Mouse (Mus musculus) spleen, postnatal 10 days (tissue): ENCODE data around the gene Dimt1.
"Not testable (repeated sequence)": the region's sequence is repeated elsewhere in the genome, so short reads cannot be mapped to it uniquely, and the experiment has no call there.

ENCODE experiments used
- DNase-seq, 2 experiments: peaks; one replicate each; pipeline ENCODE4 v3.0.0; 2021 to 2022; ENCODE audit warnings: low spot score in 2 of 2

Dimt1 gene

DNA sequence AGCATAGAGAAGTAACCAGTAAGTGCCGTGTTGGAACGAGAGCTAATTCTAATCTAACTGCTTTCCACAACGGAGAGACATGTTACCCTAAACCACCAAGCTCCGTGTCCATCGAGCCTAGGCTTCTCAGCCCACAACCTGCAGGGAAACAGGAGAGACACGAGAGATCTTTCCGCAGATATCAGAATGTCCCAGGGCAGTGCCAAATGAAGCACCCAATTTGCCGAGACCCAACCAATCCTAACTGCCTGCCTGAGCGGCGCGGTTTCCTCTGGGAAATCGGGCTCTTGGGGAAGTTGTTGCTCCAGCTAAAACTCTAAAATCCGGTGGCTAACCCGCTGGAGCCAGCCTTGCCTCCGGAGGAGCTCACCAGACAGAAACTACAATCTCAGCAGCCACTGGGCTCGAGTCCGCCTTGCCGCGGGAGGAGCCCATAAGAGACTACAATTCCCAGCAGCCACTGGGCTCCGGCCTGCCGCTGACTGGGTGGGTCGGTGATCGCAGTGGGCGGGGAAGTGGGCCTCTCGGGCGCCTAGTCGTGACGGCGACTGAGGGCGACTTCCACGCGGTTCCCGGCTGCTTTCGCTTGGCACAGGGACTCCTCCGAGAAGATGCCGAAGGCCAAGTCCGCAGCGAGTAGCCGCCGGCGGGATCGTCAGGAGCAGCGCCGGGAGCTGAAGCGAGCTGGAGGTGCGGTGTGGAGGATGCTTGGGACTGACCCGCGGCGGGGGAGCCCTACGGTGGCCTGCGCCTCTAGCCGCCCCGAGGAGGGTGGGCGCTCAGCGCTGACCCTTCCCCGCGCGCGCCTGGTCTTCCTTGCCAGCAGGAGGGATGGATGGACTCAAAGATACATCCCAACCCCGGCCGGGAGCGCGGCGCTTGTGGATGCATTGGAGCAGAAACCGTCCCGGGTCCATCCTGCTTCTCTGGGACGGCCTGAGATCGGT lies at the start of gene Dimt1:
TSS of gene Dimt1 (plus strand) at position 534 of the 947 bp plus-strand sequence.
- peak; percentile 87 to 96 for DNase-seq

DNA sequence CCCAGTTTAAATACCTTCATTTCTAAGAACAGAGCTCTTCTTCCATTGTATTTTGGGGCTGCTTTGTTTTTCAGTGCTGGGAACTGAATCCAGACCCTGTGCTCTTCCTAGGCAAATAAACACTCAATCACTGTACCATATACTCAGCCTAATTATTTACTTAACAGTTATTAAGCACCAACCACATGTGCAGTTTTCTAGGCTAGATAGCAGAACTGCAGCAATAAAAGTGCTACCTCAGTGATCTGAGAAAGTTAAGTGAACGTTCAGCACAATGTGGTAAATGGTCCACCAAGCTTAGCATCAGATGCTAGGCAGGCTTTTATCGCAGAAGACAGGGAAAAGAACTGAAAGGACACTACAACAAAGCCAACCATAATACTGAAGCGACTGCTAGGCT lies 42.3 kb upstream of the Dimt1 start:
- no peak for DNase-seq

DNA sequence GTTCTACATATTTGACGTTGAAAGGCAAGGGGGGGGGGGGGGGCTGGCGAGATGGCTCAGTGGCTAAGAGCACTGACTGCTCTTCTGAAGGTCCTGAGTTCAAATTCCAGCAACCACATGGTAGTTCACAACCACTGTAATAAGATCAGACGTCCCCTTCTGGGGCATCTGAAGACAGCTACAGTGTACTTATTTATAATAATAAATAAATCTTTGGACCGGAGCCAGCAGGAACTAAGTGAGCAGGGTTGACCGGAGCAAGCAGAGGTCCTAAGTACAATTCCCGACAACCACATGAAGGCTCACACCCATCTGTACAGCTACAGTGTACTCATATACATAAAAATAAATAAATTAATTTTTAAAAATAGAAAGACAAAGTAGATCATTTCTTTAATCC lies 41.8 kb upstream of the Dimt1 start:
- DNase-seq = not testable (repeated sequence)

DNA sequence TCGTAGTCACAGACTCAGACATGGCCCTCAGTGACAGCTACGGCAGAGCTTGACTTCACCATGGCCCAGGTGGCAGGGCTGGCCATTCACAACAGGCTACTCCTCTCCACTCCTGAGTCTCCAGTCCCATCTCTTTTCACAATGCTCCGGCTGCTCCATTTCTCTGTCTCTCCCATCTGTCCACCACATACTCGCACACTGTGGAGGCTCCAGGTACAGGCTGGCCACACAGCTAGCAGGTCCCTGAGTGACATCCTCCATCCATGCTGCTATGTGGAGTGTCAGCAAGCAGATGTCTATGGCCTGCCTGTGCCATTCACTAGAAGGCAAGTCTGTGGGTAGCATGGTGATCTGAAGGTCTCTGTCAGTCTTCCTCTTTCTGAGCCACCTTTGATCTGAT lies 39.7 kb upstream of the Dimt1 start:
- DNase-seq = no peak

DNA sequence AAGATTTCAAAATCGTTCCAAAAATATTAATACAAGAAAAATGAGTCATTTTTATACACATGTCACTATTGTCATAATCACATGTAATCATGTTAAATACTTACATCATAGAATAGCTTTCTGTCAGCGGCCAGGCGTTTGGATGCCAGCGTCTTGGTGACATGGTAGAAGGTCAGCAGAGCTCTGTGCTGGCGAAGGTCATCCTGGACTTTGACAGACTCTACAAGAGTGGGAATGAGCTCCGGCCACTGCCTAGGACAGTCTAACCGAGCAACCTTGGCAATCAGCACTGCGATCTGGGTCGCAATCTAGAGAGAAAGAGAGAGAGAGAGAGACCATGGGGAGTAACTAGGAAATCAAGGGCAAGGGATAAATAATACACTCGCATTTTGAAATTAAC lies 36.8 kb upstream of the Dimt1 start:
- no peak for DNase-seq

DNA sequence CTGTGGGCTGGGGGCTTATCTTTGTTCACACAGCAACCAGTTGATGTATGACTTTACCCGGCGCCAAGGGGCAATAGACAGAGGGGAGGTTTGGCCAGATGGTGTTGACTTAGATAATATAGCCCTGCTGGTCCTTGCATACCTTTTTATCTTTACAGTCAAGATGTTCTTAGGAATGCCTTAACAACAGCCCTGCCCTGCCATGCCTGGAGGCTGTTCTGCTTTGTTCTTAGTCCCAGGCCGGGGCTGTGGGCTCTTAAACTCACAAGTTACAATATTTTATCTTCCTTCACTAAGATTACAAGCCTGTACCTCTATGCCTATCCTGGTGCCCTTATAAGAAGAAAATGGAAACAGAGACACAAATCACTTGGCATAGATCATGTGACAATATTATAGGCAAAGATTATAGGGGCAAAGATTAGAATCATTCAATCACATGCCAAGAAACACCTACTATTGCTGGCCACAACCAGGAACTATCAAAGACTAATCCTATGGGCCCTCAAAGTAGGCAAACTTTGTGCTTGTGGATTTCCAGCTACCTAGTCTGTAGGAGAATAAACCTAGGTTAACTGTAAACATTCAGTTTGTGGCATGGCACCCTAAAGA lies 33.7 kb upstream of the Dimt1 start:
- DNase-seq = no peak

DNA sequence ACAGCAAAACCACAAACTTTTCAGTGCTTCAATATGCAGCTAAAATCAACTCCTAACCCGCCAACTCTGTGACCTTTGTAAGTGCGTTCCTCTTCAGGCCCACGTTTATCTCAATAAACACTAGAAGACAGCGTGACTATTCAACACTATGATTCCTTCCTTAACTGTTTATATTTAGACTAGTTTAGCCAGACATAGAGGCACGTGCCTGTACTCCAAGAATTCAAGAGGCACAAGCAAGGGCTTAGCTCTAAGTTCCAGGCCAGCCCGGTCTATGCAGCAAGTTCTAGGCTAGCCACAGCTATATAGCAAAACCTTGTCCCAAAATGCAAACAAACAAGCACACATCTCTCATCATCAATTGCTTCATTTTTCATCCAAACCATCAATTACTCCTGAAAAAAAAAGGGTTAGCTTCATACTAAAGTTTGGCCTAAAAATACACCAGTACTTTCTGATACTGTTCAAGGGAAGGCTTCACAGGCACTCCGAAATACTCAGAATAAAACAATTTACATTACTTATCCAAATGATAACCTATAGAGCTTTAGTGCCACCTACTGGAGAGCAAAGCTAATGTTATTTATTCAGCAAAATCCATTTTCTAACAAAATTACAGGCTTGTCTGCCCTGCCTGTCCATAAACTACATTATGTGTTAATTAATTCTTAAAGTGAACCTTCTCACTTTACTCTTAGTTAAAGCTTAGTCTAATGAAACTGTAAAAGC lies 28.4 kb upstream of the Dimt1 start:
- DNase-seq = no peak

DNA sequence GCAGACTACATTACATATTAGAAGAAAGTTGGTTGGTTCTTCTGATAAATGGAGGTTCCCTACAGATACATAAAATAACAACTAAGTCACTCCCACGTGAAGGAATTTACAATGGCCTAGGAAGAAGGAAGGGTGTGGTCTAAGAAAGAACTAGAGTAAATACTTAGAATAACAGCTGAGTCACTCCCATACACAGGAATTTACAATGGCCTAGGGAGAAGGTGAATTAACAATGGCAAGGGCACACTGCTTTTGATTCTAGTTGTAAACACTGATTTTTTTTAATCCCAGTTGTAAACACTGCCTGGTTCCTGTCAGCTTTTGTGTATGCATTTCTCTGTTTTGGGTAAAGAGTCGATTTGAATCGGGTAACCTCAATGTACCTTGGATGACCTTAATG lies 21.0 kb upstream of the Dimt1 start:
- not testable (repeated sequence) for DNase-seq

DNA sequence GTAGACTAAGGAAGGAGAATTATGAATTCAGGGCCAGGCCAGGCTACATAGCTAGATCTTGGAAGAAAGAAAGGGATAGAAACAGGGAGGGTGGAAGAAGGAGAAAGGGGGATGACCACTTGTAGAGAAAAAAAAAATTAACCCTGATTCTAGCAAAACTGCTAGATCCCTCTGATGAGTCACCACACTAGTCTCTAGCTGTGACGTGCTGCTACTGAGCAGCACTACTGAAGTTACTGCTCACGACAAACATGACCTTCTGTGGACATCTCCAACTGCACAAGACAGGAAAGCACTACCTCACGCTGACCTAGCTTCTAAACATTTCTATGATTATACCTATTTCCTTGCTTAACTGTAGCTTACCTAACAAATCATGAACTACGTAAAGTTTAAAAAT lies 18.6 kb upstream of the Dimt1 start:
- no peak for DNase-seq

DNA sequence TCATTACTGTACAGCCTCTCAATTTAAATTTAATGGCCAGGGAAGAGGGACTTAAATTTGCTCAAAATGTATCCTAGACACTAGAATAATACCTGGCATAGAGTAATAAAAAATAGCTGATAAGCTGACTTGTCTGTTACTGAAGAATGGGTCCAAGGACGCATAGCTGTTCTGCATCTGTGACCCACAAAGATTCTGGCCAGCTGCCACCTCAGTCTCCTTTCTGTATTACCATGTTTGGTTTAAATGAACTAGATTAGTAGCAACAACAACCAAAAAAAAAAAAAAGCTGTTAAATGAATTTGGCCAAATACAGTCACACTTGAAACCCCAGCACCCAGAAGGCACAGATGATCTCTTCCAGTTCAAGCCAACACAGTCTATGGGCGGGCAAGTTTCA lies 17.7 kb upstream of the Dimt1 start:
- no peak for DNase-seq

DNA sequence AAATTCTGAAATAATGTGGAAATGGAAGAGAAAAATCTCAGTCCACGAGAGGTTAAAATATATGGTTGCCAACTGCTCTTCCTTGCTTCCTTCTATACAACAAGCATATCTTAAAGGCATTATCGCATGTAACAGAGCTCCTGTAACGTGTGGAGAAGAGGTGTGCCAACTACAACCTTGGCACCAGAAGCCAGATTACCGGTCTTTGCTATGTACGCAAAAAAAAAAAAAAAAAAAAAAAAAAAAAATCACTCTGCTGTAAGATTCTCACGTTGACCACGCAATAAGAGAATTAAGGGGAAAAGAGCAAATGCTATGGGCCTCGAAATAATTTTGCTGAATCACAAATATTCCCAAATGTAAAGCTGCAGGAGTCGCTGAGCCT lies 11.1 kb upstream of the Dimt1 start:
- DNase-seq = no peak

DNA sequence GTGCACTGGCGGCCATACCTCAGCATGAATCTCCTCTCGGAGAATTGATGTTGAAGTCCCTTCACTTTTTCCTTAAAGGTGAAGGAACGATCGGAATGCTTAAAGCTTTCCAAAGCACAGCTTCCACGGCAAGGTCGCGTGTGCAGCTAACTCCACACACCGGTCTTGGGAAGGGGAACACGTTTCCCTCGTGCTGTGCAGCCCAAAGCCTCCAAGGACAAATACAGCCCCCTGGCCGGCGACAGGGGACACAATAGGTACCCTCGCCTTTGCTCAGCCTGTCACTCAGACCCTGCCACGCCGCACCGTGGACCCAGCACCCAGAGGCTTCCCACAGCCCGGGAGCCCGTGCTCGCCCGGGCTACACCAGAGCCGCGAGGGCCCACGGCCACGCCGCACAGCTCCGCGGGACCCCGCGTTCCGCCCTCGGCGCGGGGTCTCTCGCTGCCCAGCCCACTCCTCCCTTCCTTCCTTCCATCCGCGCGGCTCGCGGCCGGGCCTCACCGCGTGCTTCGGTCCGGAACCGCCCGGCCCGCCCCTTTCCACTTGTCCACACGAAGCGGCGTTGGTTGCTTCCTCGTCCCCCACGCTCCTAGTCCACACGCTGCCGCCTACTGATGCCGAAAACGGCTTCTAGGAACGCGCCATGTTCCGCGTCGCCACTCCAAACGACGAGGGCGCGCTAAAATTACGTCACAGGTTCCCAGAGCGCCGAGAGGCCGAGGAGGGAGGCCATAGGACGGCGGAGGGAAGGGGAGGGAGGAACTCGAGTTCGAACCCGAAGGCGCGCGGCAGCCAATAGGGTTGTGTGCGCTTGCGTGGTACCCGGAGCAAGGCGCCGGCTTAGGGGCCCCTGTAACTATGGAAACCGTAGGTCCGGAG lies 10.4 kb upstream of the Dimt1 start, which contains the start of gene Ipo11:
TSS of gene Ipo11 (minus strand) at position 703 of the 882 bp plus-strand sequence.
- peak; percentile 79 to 95 for DNase-seq

DNA sequence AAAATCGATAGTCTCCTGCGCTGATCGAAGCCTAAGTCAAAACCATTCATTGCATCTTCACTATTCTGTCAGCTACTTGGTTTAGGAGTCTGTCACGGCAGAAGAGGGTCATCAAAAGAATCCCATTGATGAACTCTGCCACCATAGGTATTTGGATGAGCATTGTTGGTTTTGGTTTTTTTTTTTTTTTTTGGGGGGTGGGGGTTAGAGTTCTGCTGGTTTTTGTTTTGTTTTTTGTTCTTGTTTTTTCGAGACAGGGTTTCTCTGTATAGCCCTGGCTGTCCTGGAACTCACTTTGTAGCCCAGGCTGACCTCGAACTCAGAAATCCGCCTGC lies 9.8 kb upstream of the Dimt1 start:
- DNase-seq = no peak

DNA sequence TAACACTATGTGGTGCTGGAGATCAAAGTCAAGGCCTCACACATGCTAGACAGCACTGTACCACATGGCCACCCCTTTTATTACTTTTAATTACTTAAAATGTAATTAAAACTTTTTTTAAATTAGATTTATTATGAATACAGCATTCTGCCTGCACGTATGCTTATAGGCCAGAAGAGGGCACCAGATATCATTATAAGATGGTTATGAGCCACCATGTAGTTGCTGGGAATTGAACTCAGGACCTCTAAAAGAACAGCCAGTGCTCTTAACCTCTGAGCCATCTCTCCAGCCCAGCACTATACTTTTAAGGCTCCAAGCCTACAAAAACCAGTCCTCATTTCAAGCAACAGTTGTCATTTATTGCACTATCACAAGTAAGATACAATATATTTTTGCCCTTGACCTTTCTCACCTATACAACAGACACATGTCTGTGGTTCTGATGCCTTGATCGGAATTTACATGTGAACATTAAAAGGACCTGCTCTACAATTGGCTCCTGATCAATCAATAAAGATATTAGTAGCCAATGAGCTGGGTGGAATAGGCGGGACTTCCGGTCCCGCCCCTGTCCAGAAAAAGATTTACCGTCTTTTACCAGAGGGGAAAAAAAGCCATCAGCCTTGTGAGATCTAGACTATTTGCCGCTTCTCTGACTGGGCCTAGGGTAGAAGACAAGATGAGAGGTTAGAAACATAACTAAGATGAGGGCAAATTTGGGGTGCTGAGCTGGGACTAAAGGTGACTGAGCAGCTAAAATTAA lies 5.5 kb upstream of the Dimt1 start:
- no peak for DNase-seq

DNA sequence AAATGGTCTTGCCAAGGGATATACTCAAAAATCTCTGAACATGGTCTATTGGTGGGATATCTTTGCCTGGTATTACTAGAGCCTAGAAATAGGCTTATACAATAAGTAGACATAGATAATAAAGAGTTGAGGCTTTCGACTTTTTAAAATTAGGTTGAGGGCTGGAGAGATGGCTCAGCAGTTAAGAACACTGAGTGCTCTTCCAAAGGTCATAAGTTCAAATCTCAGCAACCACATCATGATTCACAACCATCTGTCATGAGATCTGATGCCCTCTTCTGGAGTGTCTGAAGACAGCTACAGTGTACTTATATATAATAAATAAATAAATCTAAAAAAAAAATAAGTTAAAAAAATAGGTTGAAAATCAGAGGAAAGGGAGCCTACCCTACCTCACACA lies 4.2 kb upstream of the Dimt1 start:
- no peak for DNase-seq

DNA sequence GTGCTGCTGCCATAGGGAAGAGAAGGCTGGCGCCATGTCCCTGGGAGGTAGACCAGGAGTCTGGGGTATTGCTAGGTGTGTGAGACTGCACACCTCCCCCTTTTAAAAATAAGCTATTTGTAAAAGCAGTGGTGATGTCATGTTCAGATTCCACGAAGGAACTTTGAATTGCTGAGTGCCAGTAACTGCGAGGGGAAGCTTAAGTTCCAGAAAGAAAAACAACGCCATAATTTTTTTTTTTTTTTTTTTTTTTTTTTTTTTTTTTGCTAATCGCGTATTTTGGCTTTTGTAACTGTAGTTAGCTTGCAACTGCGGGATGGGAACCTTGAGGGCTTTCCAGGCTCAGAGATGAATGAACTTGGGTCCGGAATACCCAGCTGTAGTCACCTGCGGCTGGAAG lies 1.4 kb upstream of the Dimt1 start:
- DNase-seq = no peak

DNA sequence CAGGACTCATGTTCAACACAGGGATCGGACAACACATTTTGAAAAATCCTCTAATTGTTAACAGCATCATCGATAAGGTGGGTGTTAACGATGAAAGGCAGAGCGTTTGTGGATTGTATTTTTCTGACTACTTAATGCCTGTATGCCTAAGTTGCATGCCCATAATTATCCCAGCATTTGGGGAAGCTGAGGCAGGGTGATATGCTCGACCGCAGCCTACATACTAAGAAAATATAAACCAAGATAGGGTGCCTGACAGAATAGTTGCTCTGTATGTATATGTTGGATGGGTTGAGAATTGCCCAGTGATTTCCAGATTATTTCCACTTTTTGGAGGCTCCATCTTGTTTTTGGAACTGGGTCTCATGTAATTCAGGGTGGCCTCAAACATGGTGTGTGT lies 656 bp downstream of the Dimt1 start:
- DNase-seq = no peak

DNA sequence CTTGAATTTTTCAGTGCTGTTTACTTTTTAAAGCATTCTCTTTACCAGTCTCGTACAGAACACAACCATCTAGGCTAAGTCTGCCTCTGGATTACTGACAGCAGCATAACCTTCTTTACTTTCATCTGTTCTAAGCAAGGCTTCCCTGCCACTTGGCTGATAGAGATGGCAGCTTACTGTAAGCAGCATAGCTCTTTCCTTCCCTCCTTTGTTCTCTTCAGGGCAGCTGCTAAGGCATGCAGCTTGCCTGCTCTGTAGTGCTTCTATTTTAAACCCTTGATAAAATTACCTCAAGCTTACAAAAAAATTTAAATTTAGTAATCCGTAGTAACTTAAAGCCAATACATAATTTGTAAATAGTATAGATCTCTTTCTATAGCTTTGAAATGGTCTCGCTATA lies 8.0 kb downstream of the Dimt1 start:
- DNase-seq = no peak

DNA sequence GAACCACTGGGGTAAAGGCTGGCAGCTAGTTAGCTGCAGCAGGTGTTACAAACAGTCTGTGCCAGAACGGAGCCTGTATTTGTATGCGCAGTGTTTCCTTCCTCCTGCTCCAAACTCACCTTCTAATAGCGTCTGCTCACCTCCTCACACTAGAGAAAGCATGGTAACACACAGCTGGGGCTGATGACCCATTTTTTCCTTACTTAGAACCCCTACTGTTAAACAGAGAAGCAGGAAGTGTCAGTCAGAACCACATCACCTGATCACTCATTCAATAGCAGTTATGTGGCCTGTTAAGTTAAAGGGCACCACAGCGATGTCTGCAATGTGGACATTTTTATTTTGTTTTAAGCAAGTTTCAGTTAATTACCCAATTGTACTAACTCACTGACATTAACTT lies 10.6 kb downstream of the Dimt1 start:
- no peak for DNase-seq

DNA sequence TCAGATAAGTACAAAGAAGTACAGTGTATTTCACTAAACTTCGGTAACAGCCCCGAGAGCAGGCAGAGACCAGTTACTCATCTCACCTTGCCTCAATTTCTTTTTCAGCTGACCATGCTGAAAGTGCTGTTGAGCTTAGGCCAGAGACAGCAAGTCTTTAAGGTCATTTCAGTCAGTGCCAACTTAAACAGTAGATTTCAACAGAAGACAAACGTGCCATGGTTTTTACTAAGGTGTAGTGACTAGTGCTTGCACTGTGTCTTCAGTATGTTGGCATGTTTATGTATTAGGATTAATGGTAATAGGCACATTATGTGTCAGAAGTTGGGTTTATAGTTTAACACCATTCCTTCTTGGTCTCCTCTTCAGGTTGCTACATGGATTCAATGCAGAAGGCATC lies 11.4 kb downstream of the Dimt1 start:
- DNase-seq = no peak

DNA sequence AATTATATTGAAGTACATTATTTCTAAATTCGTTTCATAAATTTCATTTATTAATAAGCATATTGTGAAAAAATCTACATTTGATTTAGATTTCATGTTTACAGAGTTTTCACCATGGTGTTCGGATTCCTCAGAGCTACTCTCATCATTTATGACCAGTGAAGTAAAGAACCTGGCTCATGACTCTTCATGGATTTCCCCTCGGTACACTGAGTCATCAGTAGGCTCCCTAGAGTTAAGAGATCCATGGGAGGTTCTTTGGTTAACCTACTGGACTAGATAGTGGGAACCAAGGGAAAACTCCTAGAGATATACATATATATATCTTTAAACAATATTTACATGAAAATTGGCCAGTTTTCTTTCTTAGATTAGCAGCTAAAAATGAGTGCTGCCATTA lies 13.6 kb downstream of the Dimt1 start:
- DNase-seq = no peak
